Mouse (Mus musculus): ENCODE data around the gene Wdr43.

DNA sequence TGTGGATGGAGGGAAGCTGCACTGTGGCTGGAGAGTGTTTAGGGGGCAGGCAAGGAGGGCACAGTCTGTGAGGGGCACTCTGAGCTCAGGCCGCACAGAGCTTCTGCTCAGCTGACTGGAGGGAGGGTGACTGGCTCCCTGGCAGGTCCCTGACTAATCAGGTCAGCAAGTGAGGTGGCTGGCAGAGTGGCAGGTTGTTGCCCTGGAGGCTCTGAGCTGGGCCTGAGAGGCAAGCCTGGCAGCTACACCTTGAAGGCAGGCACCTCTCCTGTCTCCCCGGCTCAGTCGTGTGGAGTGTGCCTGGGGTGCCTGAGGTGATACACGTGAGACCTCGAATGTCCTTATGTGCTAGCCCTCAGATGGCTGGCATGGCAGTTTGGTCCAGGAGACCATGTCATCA lies 80.7 kb downstream of the Wdr43 start:
- TF ChIP-seq MAX (IDR thresholded peaks at IDR 0.05), result no peak
- no peak for TF ChIP-seq CTCF (IDR thresholded peaks at IDR 0.05; ENCODE audit: control insufficient read depth, insufficient read depth, insufficient read length)
- TF ChIP-seq MYOG (IDR thresholded peaks at IDR 0.05; ENCODE audit: control insufficient read depth, extremely low read depth, insufficient read length), result no peak
- TF ChIP-seq MYOD1 (IDR thresholded peaks at IDR 0.05; ENCODE audit: control insufficient read depth, insufficient read length, low read depth), result no peak
- no peak for TF ChIP-seq CEBPB (IDR thresholded peaks at IDR 0.05; ENCODE audit: low read depth)
- TF ChIP-seq USF1 (IDR thresholded peaks at IDR 0.05; ENCODE audit: low read depth), result no peak

Data from C2C12 (cell line).